Mouse (Mus musculus) limb, embryonic 10.5 days (tissue): ENCODE data around the gene Fxyd7. TPM values are rescaled to one million over a fixed set of nuclear protein-coding genes. Genes with fewer than 3 reads are reported as not detected.

ENCODE experiments used
- DNase-seq: peaks from one replicate; pipeline ENCODE4 v3.0.0-alpha.2; 2017; ENCODE audit warnings: low spot score
- H3K27ac ChIP-seq: fragments of 300-500 bp; sonication (generic); 2 replicates; pipeline ENCODE4 v1.5.1; 2016; ENCODE audit warnings: mild to moderate bottlenecking
- H3K27me3 ChIP-seq: fragments of 300-500 bp; sonication (generic); 2 replicates; pipeline ENCODE4 v1.6.1; 2016; ENCODE audit warnings: low read depth, mild to moderate bottlenecking; ENCODE audit not compliant: poor library complexity, severe bottlenecking
- H3K36me3 ChIP-seq: fragments of 300-500 bp; sonication (generic); 2 replicates; pipeline ENCODE4 v1.6.1; 2016; ENCODE audit warnings: mild to moderate bottlenecking, moderate library complexity
- H3K4me1 ChIP-seq: fragments of 300-500 bp; sonication (generic); 2 replicates; pipeline ENCODE4 v1.6.1; 2016
- H3K4me3 ChIP-seq: fragments of 300-500 bp; sonication (generic); 2 replicates; pipeline ENCODE4 v1.5.1; 2016; ENCODE audit warnings: mild to moderate bottlenecking, moderate library complexity
- H3K9me3 ChIP-seq: fragments of 300-500 bp; sonication (generic); replicated peaks from 2 replicates; pipeline ENCODE4 v1.6.1; 2016; ENCODE audit warnings: mild to moderate bottlenecking
- WGBS: fragments of 180-500 bp; shearing (Covaris S2); methylation state at CpG from one replicate; pipeline ENCODE4 v1.1.7; 2016; 5-methylcytosine and 5-hydroxymethylcytosine counted together
- polyA plus RNA-seq: library from polyadenylated mRNA; unstranded; fragments of >200 nt; fragmentation: Nextera tagmentation; extraction: Ambion mirVana; gene quantifications from 2 replicates; pipeline ENCODE4 v1.2.1, GENCODE M21; 2016

The Fxyd7 gene
- polyA plus RNA-seq, 1 experiment from 2014 or later = 1.3 TPM

GRCm38 (mm10) chr7:31055354-31055824, 4.1 kb upstream of the Fxyd7 start:
- peaks cover 53% of the 10 kb centered on the region for H3K4me1 ChIP-seq
- peak overlapping the region; percentile 35 for H3K4me3 ChIP-seq
- DNase-seq = peak; percentile 61
- H3K27me3 ChIP-seq = peaks cover 48% of the 10 kb centered on the region
- 8% methylated on average over 10 of the region's 10 CpGs for WGBS
- no peaks in the 10 kb centered on the region for H3K36me3 ChIP-seq
- H3K27ac ChIP-seq = peak overlapping the region; percentile 80
- H3K9me3 ChIP-seq = no peaks in the 10 kb centered on the region

GRCm38 (mm10) chr7:31054661-31055320, 3.5 kb upstream of the Fxyd7 start:
- Histone ChIP-seq H3K36me3 (no peaks in the 10 kb centered on the region), H3K9me3 (no peaks in the 10 kb centered on the region), H3K4me3 (peak overlapping the region; percentile 35), H3K4me1 (peaks cover 59% of the 10 kb centered on the region), H3K27me3 (peaks cover 54% of the 10 kb centered on the region), H3K27ac (peak overlapping the region; percentile 80)
- 56% methylated on average over 11 of the region's 11 CpGs for WGBS
- no peak for DNase-seq

- WGBS = 33% methylated on average over 10 of the region's 10 CpGs
These were observed 2.7 kb upstream of the Fxyd7 start for GRCm38 (mm10) chr7:31053882-31054447.

GRCm38 (mm10) chr7:31052636-31053434, 1.6 kb upstream of the Fxyd7 start:
- Histone ChIP-seq H3K27me3 (peaks cover 74% of the 10 kb centered on the region), H3K9me3 (no peaks in the 10 kb centered on the region), H3K27ac (no peak overlapping the region), H3K4me1 (peaks cover 61% of the 10 kb centered on the region), H3K4me3 (peak overlapping the region; percentile 37), H3K36me3 (no peaks in the 10 kb centered on the region)
- DNase-seq = peak; percentile 69
- under 1% methylated on average over 34 of the region's 34 CpGs for WGBS

More at GRCm38 (mm10) chr7:31053882-31054447, 2.7 kb upstream of the Fxyd7 start:
- H3K4me3 ChIP-seq = no peak overlapping the region
- peaks cover 63% of the 10 kb centered on the region for H3K27me3 ChIP-seq
- no peaks in the 10 kb centered on the region for H3K9me3 ChIP-seq
- H3K36me3 ChIP-seq = no peaks in the 10 kb centered on the region
- no peak overlapping the region; the same call in 1 of the 2 replicates for H3K27ac ChIP-seq
- DNase-seq = no peak
- peaks cover 61% of the 10 kb centered on the region for H3K4me1 ChIP-seq

GRCm38 (mm10) chr7:31052251-31052635, 976 bp upstream of the Fxyd7 start:
- no peaks in the 10 kb centered on the region for H3K36me3 ChIP-seq
- peaks cover 61% of the 10 kb centered on the region for H3K4me1 ChIP-seq
- H3K27me3 ChIP-seq = peaks cover 80% of the 10 kb centered on the region
- no peak overlapping the region for H3K27ac ChIP-seq
- peak overlapping the region; percentile 37 for H3K4me3 ChIP-seq
- WGBS = 3% methylated on average over 22 of the region's 22 CpGs
- DNase-seq = no peak
- no peaks in the 10 kb centered on the region for H3K9me3 ChIP-seq

- WGBS = 3% methylated on average over 9 of the region's 9 CpGs
- peaks cover 58% of the 10 kb centered on the region for H3K4me1 ChIP-seq
- no peaks in the 10 kb centered on the region for H3K9me3 ChIP-seq
- no peaks in the 10 kb centered on the region for H3K36me3 ChIP-seq
- H3K27ac ChIP-seq = no peak overlapping the region
- H3K27me3 ChIP-seq = peaks cover 86% of the 10 kb centered on the region
- peak overlapping the region; percentile 37 for H3K4me3 ChIP-seq
- DNase-seq = no peak
These were observed 346 bp downstream of the Fxyd7 start for GRCm38 (mm10) chr7:31050921-31051320.

GRCm38 (mm10) chr7:31050487-31050886, 780 bp downstream of the Fxyd7 start:
- Histone ChIP-seq H3K27me3 (peaks cover 89% of the 10 kb centered on the region), H3K4me1 (peaks cover 54% of the 10 kb centered on the region)

GRCm38 (mm10) chr7:31049846-31050281, 1.4 kb downstream of the Fxyd7 start:
- WGBS = 2% methylated on average over 12 of the region's 15 CpGs
- Histone ChIP-seq H3K27me3 (peaks cover 92% of the 10 kb centered on the region), H3K27ac (no peak overlapping the region), H3K36me3 (no peaks in the 10 kb centered on the region), H3K4me1 (peaks cover 47% of the 10 kb centered on the region), H3K9me3 (no peaks in the 10 kb centered on the region), H3K4me3 (peak overlapping the region; percentile 37)
- no peak for DNase-seq

More at GRCm38 (mm10) chr7:31050487-31050886, 780 bp downstream of the Fxyd7 start:
- no peak overlapping the region for H3K27ac ChIP-seq
- peak overlapping the region; percentile 37 for H3K4me3 ChIP-seq
- no peak for DNase-seq
- WGBS = 8% methylated on average over 6 of the region's 6 CpGs
- no peaks in the 10 kb centered on the region for H3K36me3 ChIP-seq
- H3K9me3 ChIP-seq = no peaks in the 10 kb centered on the region

- DNase-seq = no peak
- Histone ChIP-seq H3K36me3 (no peaks in the 10 kb centered on the region), H3K27me3 (peaks cover 92% of the 10 kb centered on the region), H3K4me1 (peaks cover 42% of the 10 kb centered on the region), H3K9me3 (no peaks in the 10 kb centered on the region), H3K27ac (no peak overlapping the region), H3K4me3 (peak overlapping the region; percentile 37)
- 20% methylated on average over 5 of the region's 5 CpGs for WGBS
These were observed 2.0 kb downstream of the Fxyd7 start for GRCm38 (mm10) chr7:31049135-31049845.

- DNase-seq = no peak
- no peaks in the 10 kb centered on the region for H3K9me3 ChIP-seq
- peak within 1 kb of the TSS; percentile 39 for H3K4me3 ChIP-seq
- H3K4me1 ChIP-seq = peaks cover 13% of the 10 kb centered on the region
- peak within 1 kb of the TSS; percentile 12; the same call in 1 of the 2 replicates for H3K27ac ChIP-seq
- no peaks in the 10 kb centered on the region for H3K36me3 ChIP-seq
- WGBS = 37% methylated on average over 10 of the region's 10 CpGs
- peaks cover 75% of the 10 kb centered on the region for H3K27me3 ChIP-seq
These were observed 8.8 kb downstream of the Fxyd7 start, which contains the start of gene Fxyd5 for GRCm38 (mm10) chr7:31042431-31042910. TSS of gene Fxyd5 (minus strand) at chr7:31042481.

GRCm38 (mm10) chr7:31041662-31042315, 9.5 kb downstream of the Fxyd7 start:
- H3K36me3 ChIP-seq = no peaks in the 10 kb centered on the region
- peak overlapping the region; percentile 12; the same call in 1 of the 2 replicates for H3K27ac ChIP-seq
- H3K9me3 ChIP-seq = no peaks in the 10 kb centered on the region
- 2% methylated on average over 28 of the region's 28 CpGs for WGBS
- peaks cover 71% of the 10 kb centered on the region for H3K27me3 ChIP-seq
- DNase-seq = no peak
- H3K4me1 ChIP-seq = peaks cover 13% of the 10 kb centered on the region
- peak overlapping the region; percentile 39 for H3K4me3 ChIP-seq

- no peaks in the 10 kb centered on the region for H3K36me3 ChIP-seq
- H3K4me3 ChIP-seq = peak overlapping the region; percentile 39; the same call in 1 of the 2 replicates
- peaks cover 13% of the 10 kb centered on the region for H3K4me1 ChIP-seq
- H3K27ac ChIP-seq = no peak overlapping the region
- DNase-seq = no peak
- H3K27me3 ChIP-seq = peaks cover 67% of the 10 kb centered on the region
- no peaks in the 10 kb centered on the region for H3K9me3 ChIP-seq
- 47% methylated on average over 8 of the region's 8 CpGs for WGBS
These were observed 10.3 kb downstream of the Fxyd7 start for GRCm38 (mm10) chr7:31041023-31041407.
